Mouse (Mus musculus): ENCODE results near the gene U2af2.

The U2af2 gene

GRCm38 (mm10) chr7:5125549-5126406, 63.8 kb downstream of the U2af2 start, which contains the start of gene Rasl2-9:
Gene Rasl2-9, minus strand, starts transcription at chr7:5125950.
- DNase-seq = peak; percentile 81

Data from thymus, postnatal 4 days (tissue).